Mouse (Mus musculus): Measurements from ENCODE around the gene Hist1h2bj. TPM values are rescaled to one million over a fixed set of nuclear protein-coding genes. Genes with fewer than 3 reads are reported as not detected.

Hist1h2bj gene
- total RNA-seq, 1 experiment from 2014 or later = 165 TPM

DNA sequence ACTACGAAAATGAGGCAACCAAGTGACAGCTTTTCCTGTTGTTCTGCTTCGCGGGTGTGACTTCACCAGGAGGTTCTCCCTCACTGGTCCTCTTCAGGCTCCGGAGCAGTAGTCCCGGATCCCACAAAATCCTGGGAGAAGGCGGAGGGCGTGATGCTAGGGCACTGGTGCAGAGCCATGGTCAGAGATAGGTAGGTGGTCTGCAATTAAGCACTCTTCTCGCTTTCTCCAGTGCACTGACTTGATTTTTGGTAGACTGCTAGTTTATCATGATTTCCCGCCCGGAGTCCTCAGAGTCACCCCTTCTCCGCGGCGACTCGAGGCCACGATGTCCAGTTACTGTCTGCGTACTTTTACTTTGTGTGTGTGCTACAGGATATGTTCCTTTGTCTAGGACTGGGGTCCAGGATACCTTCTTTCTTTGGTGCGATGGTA is 28.6 kb upstream of the Hist1h2bj start:
- DNase-seq = no peak

DNA sequence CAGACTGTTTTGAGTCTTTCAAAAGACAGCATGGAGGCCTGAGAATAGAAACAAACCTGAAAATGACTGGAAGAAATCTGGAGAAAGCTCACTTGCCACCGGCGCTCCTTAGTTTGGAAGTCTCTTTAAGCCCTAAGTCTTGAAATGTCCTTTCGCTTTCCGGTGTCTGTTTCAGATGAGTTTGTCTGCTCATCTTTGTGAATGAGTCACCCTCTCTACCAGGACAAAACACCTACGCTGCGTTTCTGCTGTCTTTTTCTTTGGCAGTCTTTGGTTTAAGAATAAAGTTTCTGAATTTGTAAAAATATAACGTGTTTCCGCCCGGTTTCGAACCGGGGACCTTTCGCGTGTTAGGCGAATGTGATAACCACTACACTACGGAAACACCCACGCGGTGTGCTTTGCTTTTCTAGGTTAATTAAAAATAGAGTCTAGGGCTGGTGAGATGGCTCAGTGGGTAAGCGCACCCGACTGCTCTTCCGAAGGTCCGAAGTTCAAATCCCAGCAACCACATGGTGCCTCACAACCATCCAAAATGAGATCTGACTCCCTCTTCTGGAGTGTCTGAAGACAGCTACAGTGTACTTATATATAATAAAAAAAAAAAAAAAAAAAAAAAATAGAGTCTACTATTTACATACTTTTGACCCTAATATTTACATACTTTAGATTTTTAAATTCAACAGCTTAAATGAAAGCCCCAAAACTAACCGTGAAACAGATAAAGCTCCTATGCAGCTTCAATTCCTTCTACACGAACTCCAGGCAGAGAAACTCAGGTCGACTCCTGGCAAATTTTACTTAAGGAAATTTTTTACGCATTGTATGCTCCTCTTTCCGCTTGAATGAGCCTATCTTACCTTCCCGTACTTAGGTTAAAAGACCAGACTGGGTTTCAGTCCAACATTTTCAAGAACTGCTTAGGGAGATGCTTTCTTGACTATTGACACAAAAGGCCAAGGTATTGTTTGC is 27.2 kb upstream of the Hist1h2bj start:
- peak; percentile 80 for DNase-seq

DNA sequence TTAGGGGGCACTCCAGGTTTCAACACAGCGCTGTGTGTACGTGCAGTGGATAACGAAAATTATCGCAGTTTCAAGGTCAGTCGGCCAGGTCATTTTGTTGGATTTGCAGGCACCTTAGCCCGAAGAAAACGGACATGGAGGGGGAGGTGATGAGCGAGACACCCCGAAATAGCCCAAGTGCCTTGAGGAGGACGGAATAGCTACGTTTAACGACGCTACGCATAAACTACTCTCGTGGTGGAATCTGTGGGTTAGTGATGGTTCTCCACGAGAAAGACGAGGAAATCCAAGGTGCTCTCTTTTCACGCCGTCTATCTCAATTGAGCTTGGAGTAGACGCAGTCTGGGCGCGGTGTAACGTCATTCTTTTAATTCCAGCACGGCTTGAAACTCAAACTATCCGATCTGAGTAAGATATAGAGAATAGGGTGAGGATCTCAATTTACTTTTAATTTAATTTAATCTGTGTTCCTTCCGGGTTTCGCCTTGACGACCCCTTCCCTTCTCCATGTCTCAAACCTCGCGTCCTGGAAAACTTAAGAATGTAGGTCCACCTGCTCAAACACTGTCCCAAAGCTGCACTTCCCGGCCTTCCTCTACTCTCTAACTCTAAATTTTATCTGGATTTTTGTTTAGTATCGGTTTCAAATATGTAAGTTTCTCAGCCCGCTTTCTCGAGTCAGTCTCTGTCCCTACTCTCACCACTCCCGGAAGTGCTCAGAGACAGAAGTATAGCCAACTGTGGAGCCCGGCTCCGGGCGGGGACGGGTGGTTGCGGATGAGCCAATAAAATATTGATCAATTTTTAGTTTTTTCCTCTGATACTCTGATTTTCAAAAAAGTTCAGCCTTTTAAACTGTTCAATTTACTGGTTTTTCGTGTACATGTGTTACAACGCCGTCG is 22.8 kb upstream of the Hist1h2bj start:
- peak; percentile 44 for DNase-seq

DNA sequence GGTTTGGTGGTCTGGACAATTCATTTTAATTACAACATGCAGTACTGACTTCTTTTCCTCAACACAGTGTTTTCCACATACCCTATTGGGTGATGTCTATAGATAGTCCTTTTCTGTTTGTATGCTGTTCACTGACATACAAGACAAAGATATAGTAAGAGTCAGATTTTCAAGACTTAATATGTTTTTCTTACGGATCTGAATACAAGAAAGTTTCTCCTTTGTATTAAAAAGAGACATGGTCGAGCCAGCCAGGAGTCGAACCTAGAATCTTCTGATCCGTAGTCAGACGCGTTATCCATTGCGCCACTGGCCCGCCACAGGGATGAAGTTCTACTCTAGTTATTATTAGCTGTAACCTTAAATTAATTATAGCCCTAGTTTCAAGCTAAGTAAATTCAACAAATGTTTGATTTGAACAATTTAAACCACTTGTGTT is 22.1 kb upstream of the Hist1h2bj start:
- peak; percentile 82 for DNase-seq

DNA sequence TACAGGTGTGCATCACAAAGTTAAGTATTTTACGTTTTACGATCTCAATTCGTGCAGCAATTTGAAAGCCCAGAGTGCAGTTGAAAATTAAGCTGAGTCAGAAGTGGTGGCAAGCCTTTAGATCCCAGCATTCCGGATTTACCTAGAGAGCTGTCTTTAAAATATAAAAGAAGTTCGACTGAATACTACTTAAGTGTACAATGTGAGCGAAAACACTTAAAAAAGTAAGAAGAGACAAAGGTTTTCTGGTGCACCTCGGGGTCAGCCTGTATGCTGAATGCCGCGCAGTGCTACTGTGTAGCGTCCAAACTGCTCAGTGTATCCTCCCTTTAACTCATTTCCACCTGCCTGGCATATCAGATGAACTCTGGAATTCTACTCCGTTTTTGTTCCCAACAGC is 21.4 kb upstream of the Hist1h2bj start:
- no peak for DNase-seq

DNA sequence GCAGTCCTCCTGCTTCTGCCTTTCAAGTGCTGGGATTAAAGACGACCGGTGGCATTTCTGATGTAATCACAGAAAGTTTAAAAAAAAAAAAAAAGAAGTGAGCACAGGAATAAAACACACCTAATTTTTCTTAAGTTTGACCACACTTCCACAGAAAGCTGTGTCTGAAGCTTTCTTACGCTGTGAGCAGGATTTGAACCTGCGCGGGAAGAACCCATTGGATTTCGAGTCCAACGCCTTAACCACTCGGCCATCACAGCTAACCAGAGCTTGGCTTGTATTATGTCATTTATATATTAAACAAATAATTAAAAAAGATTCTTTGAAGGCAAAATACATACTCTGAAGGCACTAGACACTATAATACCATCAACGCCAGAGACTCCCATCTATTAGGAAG is 20.8 kb upstream of the Hist1h2bj start:
- peak; percentile 89 for DNase-seq

DNA sequence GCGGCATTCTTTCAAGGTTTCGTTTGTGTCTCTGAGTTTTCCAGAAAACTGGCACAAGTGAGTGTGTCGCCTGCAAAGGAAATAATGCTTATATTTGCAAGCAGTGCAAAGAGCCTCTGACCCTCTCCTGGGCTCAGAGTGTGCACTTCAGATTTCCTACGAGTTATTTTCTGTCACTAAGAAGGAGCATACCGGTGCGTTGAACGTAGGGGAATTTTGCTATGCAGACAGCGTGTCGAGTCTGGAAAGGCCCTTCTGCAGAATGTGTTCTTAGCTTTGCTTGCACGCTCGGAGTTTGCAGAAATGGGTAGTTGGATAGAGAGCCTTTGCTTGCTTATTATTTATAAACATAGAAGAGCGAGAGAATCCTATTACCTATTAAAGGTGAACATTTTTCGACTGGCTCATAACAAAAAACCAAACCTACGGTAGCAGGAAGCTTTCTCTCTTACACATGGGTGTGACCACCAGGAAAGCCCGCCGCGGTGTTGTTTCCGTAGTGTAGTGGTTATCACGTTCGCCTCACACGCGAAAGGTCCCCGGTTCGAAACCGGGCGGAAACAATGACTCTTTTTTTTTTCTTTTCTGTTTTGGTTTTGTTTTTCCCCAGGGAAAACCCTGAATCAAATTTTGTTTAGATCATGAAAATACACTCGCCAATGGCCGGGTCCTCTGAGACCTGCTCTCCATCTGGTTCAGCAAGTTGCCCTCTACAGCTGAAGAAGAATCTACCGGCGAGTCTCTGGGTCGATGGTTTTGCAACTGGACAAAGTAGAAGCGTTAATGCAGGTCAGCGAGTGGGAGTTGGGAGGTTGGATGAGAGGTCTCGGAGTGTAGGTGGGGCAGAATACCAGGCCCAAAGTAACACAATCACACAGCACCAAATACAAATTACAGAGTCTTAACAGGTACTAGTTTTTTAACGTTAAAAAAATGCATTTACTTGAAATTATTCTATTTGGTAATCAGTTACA is 16.7 kb upstream of the Hist1h2bj start:
- peak; percentile 92 for DNase-seq

DNA sequence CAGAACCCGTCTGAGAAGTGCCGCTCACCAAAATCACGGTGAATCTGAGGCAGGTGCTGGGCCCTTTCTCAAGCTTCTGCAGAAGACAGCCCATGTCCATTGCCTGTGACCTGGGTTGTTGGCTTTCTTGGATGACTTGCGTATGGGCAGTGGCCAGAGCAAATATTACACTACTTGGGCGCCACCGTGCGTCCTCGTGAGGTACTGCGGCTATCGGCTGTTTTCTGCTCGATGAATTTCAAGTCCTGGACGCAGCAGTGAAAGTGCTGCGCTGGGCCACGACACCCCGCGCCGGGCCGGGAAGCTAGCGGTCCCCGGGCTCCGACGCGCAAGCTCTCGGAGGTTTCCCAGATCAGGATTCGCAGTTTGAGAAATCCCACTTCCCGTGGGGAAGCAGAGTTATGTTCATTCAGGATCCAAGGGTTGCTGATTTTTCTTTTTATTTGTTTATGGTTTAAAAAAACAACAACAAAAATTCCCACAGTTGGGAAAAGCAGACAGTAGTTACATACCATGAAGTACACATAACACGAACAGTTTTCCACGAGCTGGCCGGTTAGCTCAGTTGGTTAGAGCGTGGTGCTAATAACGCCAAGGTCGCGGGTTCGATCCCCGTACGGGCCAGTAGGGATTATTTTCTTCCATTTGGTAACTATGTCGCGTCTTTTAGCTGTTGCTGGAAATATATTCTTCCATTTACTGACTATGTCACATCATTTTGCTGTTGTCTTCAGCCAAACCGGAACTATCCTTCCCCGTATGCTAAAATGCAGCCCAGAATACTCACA is 14.1 kb upstream of the Hist1h2bj start:
- peak; percentile 95 for DNase-seq

DNA sequence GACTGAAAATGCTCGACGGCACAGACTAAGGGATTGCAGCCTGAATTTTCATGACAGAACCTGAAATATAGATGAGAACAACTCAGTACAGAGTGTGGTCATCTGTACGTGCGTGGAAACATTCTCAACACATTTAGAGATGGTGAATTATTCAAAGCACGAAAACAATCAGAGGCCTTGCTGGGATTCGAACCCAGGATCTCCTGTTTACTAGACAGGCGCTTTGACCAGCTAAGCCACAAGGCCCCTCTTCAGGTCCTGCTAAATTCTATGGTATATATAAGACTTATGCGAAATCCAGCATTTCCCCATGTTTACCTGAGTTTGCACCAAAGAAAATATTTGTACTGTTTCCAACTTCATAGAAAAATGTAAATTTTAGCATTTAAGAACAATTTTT is 13.1 kb upstream of the Hist1h2bj start:
- DNase-seq = no peak

DNA sequence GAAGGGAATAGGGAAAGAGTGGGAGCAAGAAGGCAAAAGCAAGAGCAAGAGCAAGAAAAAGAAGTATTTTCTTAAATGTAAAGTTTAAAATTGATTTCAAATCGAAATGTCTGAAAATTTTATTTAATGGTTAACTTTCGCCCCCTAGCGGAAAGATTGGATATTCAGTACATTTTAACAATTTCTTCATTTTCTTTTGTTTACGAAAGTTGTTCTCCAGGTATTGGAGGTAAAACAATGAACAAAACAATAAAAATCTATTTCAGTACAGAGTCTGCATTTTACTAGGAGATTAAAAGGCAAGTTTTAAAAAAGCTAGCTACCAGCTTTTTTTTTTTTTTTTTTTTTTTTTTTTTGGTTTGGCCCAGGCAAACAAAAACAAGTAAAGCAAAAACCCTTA is 12.5 kb upstream of the Hist1h2bj start:
- DNase-seq = no peak

DNA sequence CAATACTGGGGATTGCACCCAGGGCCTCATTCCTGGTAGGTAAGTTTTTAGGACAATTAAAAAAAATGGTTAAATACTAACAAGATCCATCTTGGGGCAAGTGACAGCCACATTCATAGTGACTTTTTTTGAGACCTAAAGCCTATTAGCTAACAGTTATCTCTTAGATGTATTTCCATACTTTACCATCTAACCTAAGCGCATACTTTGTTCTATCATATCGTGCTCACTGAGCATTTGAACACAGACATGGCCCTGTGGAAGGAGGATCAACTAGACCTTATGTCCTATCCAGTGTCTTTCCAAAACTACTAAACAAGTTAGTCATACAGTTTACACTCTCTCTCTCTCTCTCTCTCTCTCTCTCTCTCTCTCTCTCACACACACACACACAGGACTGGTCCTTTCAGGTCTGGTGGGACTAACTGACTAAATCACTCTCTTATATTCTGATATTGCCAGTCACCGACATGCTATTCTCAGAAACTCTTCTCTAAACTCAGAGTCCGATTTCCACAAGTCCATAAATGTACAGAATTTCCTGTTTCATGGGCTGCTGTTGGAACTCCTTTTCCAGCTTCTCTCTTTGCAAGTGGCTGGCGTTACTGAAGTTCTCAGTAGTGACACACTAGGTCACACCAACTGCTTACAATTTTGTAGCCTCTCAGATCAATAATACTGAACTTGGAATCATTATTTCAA is 9.1 kb upstream of the Hist1h2bj start:
- no peak for DNase-seq

DNA sequence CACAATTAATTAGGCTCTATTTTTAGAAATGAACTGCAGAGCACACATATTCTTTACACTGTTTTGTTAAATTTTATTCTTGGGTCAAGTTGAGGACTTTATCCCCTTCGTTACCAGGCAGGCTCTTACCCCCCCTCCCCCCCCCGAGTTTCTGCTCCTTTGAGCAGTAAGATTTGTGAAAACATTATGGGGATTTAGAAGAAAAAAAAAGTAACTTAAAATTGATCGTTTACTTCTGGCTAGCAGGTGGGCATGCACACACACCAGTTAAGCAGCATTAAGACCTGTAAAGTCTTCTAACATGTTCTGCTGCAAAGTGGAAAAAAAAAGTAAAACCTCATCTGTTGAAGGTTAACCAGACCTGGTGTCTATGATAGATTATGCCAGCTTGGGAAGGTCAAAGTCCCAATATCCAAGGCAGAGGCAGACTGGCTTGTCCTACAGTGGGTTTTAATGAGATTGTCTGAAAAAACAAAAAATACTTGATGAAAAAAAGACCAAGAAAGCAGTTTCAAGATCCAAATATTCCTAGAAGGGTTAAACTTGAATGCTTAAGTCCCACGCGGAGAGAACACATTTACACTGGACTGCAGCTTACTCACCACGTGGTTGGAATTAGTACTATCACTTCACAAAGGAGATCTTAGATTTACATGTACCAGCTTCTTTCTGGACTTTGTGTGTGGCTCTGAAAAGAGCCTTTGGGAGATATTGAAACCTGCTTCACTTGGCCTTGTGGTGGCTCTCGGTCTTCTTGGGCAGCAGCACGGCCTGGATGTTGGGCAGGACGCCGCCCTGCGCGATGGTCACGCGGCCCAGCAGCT is 8.4 kb upstream of the Hist1h2bj start:
- no peak for DNase-seq

DNA sequence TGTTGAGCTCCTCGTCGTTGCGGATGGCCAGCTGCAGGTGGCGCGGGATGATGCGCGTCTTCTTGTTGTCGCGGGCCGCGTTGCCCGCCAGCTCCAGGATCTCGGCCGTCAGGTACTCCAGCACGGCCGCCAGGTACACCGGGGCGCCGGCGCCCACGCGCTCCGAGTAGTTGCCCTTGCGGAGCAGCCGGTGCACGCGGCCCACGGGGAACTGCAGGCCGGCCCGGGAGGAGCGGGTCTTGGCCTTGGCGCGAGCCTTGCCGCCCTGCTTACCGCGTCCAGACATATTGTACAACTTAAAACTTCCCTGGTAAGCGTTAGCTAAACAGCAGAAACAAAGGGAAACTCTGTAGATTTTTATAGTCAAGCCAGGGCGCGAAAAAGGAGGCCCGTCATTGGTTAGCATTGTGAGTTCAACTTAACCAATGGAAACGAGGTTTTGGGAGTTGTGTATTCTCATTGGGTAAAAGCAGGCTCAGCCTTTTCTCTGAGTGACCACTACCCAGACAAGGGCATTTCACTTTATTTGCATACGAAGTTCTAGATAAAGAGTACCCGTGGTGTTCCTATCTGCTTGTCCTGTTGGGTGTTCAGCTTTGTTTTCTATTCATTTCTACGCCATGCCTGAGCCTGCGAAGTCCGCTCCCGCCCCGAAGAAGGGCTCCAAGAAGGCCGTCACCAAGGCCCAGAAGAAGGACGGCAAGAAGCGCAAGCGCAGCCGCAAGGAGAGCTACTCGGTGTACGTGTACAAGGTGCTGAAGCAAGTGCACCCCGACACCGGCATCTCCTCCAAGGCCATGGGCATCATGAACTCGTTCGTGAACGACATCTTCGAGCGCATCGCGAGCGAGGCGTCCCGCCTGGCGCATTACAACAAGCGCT is 7.5 kb upstream of the Hist1h2bj start, which contains the start of the genes Hist1h2ah and Hist1h2bk:
Hist1h2ah (minus strand) TSS at position 302 of the 882 bp plus-strand sequence.
Hist1h2bk (plus strand) TSS at position 604 of the 882 bp plus-strand sequence.
- peak; percentile 86 for DNase-seq

DNA sequence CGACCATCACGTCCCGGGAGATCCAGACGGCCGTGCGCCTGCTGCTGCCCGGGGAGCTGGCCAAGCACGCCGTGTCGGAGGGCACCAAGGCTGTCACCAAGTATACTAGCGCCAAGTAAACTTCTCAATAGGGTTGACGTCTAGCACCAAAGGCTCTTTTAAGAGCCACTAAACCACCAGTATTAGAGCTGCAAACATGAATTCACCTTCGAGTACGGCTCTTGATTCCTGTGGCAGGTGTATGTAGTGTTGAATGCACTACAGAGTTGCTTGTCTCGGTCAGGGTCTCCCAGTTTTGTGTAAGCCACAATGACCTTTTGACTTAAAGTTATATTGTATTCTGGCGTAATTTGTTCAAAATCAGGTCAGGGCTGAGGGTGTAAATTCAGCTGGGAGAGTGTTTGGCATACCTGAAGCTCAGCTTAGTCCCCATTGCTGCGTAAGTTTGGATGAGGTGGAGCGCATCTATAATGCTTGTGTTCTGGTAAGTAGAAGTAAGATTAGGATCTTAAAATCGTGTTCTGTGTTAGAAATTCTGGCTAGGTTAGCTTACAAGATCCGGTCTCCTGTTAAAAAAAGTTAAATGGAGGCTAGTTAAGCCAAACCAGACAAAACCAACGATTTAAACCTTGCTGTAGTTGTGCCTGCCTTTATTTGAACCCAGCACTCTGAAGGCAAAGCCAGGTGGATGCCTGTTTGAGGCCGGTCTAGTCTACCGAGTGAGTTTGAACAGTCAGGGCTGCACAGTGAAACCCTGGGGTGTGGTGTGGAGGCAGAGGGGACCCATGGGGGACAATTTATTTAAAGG is 6.7 kb upstream of the Hist1h2bj start:
- no peak for DNase-seq

DNA sequence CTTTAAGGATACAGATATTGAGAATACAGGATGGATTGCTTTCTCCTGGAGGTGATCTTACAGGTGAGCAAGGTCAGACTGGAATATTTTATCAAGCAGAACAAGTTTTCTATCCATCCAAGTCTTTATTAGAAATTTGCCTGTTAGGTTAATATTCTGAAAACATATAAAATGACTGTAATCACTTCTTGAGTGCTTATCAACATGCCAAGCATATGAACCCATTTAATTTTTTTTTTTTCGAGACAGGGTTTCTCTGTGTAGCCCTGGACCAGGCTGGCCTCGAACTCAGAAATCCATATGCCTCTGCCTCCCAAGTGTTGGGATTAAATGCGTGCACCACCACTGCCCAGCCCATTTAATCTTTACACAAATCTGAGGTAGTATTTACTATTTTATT is 6.0 kb upstream of the Hist1h2bj start:
- DNase-seq = no peak

DNA sequence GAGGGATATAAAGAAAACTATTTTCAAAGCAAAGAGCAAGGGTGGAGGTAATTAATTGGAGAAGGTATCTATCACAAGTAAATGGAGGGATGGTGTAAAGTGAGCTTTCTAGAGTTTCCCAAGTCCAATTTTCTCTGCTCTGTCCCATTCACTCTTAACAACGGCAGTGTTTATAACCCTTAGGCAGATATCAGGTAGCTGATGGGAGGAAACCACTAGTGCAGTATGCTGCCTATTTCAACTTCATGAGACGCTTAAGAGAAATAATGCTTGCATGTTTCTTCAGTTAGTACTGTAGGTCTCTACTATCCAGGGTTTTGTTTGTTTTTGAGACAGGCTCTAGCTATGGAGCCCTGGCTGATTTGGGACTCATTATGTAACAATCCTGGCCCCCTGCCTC is 5.6 kb upstream of the Hist1h2bj start:
- no peak for DNase-seq

DNA sequence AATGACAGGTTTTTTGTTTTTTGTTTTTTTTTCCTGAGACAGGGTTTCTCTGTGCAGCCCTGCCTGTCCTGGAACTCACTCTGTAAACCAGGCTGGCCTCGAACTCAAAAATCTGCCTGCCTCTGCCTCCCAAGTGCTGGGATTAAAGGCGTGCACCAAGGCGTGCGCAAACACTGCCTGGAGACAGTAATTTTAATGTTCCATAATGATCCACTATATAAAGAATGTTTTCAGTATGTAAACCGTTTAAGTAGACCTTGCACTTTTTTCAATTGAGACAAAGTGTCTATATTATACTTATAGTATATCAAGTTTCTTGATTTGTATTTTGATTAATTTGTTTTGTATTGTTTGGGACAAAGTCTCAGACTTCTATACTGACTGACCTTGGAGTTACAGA is 3.6 kb upstream of the Hist1h2bj start:
- DNase-seq = no peak
